8 mouse cellular contexts compared by ENCODE assay signal in the genomic region with DNA sequence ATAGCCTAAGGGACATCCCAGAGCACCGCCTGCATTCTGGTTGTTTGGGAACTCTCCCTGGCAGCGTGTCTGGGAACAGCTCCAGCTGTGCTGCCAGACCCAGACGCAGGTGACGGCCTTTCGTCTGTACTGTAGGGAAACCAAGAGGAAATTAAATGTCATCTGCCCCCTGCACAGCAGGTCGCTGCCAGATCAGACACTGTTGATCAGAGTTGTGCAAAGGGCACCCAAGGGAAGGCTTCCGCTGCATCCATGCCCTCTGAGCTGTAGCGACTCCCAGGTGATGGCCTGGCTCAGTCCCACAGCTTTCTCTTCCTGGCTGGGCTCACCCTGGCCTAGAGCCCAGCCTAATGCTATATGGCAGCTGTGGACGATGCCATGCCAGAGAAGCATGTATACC. TPM values are rescaled to one million over a fixed set of nuclear protein-coding genes. Genes with fewer than 3 reads are reported as not detected.
DNase-seq lines count a peak whose midpoint lies in the region; ATAC-seq lines count a peak whose summit lies in the region.

No protein-coding gene starts in this region.

- no peak for DNase-seq in heart, embryonic 10.5 days (ENCODE audit: low spot score)
- no peak for DNase-seq in heart, postnatal 25 days (ENCODE audit: low spot score)
- peak; percentile 6 for DNase-seq in 3T3-L1 (ENCODE audit: low read depth, low spot score)
- peak; percentile 23 to 57 for DNase-seq in adrenal gland, postnatal 36 days
- no peak for DNase-seq in embryo, embryonic 11 days
- no peak for DNase-seq in frontal cortex, postnatal 25 days (ENCODE audit: low spot score in 2 of 2)
- DNase-seq in thymus, adult 18-20 months = no peak

- intact Hi-C loops in heart, postnatal 25 days (cut with DNase I) = no loop called here

- no peak overlapping the region for H3K4me3 ChIP-seq in heart, embryonic 10.5 days
- H3K4me3 ChIP-seq in heart, embryonic 16.5 days (ENCODE audit: low read length) = no peak overlapping the region

- ATAC-seq in heart, embryonic 16.5 days (replicated peaks; ENCODE audit: extremely low read depth, insufficient read depth, low FRiP score) = peak; percentile 38; the same call in 1 of the 2 replicates

- H3K27me3 ChIP-seq in heart, embryonic 10.5 days (ENCODE audit: insufficient read depth, poor library complexity, severe bottlenecking) = no peaks in the 10 kb centered on the region
- no peaks in the 10 kb centered on the region for H3K27me3 ChIP-seq in heart, embryonic 16.5 days (ENCODE audit: control insufficient read depth, insufficient read depth, low read length)

- no peak overlapping the region for H3K9ac ChIP-seq in heart, embryonic 16.5 days (ENCODE audit: low read length)

- H3K4me2 ChIP-seq in heart, embryonic 16.5 days (ENCODE audit: low read depth, low read length) = no peak overlapping the region

- no peaks in the 10 kb centered on the region for H3K9me3 ChIP-seq in heart, embryonic 10.5 days
- H3K9me3 ChIP-seq in heart, embryonic 16.5 days (replicated peaks; ENCODE audit: control insufficient read depth, low read length) = no peaks in the 10 kb centered on the region

- peak overlapping the region; percentile 75; the same call in 1 of the 2 replicates for H3K27ac ChIP-seq in heart, embryonic 10.5 days
- no peak overlapping the region for H3K27ac ChIP-seq in heart, embryonic 16.5 days (ENCODE audit: low read length)

- H3K4me1 ChIP-seq in heart, embryonic 10.5 days = peaks cover 74% of the 10 kb centered on the region
- H3K4me1 ChIP-seq in heart, embryonic 16.5 days (ENCODE audit: control insufficient read depth, insufficient read depth, low read length) = peaks cover 15% of the 10 kb centered on the region

- H3K36me3 ChIP-seq in heart, embryonic 10.5 days = peaks cover 33% of the 10 kb centered on the region
- peaks cover 3% of the 10 kb centered on the region for H3K36me3 ChIP-seq in heart, embryonic 16.5 days (ENCODE audit: control insufficient read depth, insufficient read depth)

- WGBS in heart, embryonic 10.5 days = 86% methylated on average over 9 of the region's 9 CpGs
- WGBS in heart, embryonic 16.5 days = 51% methylated on average over 9 of the region's 9 CpGs

RNA-seq across cellular contexts. Expression of gene Eri3, which starts 58.1 kb away (rescaled TPM):
- 108 and 118 TPM in 2 replicates for polyA plus RNA-seq in heart, embryonic 10.5 days (2016; fragmentation: Nextera tagmentation; extraction: Ambion mirVana)
- 10 to 100 TPM; 67.7 to 88.3 TPM for total RNA-seq in heart, postnatal 25 days (2021)
- 10 to 100 TPM; 68.3 to 72.1 TPM for total RNA-seq in adrenal gland, postnatal 36 days (2021)
- polyA plus RNA-seq in heart, embryonic 16.5 days (2015; fragmentation: Nextera tagmentation; extraction: Ambion mirVana) = 93.5 and 94.5 TPM in 2 replicates

Comparison
In these comparisons a context has a peak if more than half of its experiments do, and no peak if none do; other contexts are left out.
1. DNase-seq: peak in 3T3-L1 (single experiment) and adrenal gland, postnatal 36 days (2 of 2); none in heart, embryonic 10.5 days (single experiment), heart, postnatal 25 days (single experiment), embryo, embryonic 11 days (single experiment), frontal cortex, postnatal 25 days (0 of 2) and thymus, adult 18-20 months (0 of 2).